Mouse (Mus musculus): Measurements from ENCODE around the gene Irf6. TPM values are rescaled to one million over a fixed set of nuclear protein-coding genes. Genes with fewer than 3 reads are reported as not detected.
A peak's percentile ranks its signal among the peaks of the same experiment; 100 is the strongest.

The Irf6 gene
- polyA plus RNA-seq, 1 experiment: 0.71 TPM

GRCm38 (mm10) chr1:193207503-193207902 lies 54.6 kb downstream of the Irf6 start, which contains the start of gene Lamb3:
Gene Lamb3, plus strand, starts transcription at chr1:193207699.
- no peak for TF ChIP-seq CTCF (IDR thresholded peaks at IDR 0.05; ENCODE audit: extremely low read depth, insufficient read depth, low read length)
- no peaks in the 10 kb centered on the region for H3K4me1 ChIP-seq (ENCODE audit: control insufficient read depth, insufficient read depth, low read length)
- no peak within 1 kb of the TSS for H3K27ac ChIP-seq (ENCODE audit: insufficient read depth, low read length)
- no peak within 1 kb of the TSS for H3K4me3 ChIP-seq (ENCODE audit: insufficient read depth, low read length)

GRCm38 (mm10) chr1:193208178-193208577 lies 55.3 kb downstream of the Irf6 start:
- H3K4me1 ChIP-seq (ENCODE audit: control insufficient read depth, insufficient read depth, low read length): no peaks in the 10 kb centered on the region

GRCm38 (mm10) chr1:193211371-193211770 lies 58.5 kb downstream of the Irf6 start:
- Histone ChIP-seq H3K27ac (ENCODE audit: insufficient read depth, low read length) (no peak overlapping the region), H3K4me1 (ENCODE audit: control insufficient read depth, insufficient read depth, low read length) (no peaks in the 10 kb centered on the region), H3K4me3 (ENCODE audit: insufficient read depth, low read length) (no peak overlapping the region)
- TF ChIP-seq CTCF (IDR thresholded peaks at IDR 0.05; ENCODE audit: extremely low read depth, insufficient read depth, low read length): no peak
- no peak for TF ChIP-seq POLR2A (IDR thresholded peaks at IDR 0.05; ENCODE audit: extremely low read depth, insufficient read depth, low read length)

More at GRCm38 (mm10) chr1:193208178-193208577, 55.3 kb downstream of the Irf6 start:
- no peak overlapping the region for H3K4me3 ChIP-seq (ENCODE audit: insufficient read depth, low read length)
- H3K27ac ChIP-seq (ENCODE audit: insufficient read depth, low read length): no peak overlapping the region
- TF ChIP-seq CTCF (IDR thresholded peaks at IDR 0.05; ENCODE audit: extremely low read depth, insufficient read depth, low read length) (peak; percentile 98), POLR2A (IDR thresholded peaks at IDR 0.05; ENCODE audit: extremely low read depth, insufficient read depth, low read length) (no peak)

DNA sequence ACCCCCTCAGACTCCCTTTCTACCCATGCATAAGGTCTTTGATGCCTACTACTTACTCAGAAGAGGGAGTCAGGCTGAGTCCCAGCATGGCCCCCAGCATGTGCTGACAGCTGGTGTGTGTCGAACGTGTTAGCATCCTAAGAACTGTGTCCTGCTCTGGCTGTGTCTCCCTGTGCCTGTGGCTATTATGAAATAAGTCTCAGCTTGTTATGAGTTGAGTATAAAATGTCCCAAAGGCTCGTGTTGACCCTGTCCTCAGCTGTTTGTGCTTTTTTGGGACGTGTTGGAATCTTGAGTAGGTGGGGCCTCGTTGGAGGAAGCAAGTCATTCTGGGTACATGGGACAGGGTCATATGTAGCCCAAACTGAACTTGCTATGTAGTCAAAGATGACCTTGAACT lies 61.1 kb downstream of the Irf6 start:
- no peak for TF ChIP-seq CTCF (IDR thresholded peaks at IDR 0.05; ENCODE audit: extremely low read depth, insufficient read depth, low read length)
- no peak for TF ChIP-seq POLR2A (IDR thresholded peaks at IDR 0.05; ENCODE audit: extremely low read depth, insufficient read depth, low read length)
- Histone ChIP-seq H3K4me1 (ENCODE audit: control insufficient read depth, insufficient read depth, low read length) (no peaks in the 10 kb centered on the region), H3K4me3 (ENCODE audit: insufficient read depth, low read length) (no peak overlapping the region), H3K27ac (ENCODE audit: insufficient read depth, low read length) (no peak overlapping the region)

DNA sequence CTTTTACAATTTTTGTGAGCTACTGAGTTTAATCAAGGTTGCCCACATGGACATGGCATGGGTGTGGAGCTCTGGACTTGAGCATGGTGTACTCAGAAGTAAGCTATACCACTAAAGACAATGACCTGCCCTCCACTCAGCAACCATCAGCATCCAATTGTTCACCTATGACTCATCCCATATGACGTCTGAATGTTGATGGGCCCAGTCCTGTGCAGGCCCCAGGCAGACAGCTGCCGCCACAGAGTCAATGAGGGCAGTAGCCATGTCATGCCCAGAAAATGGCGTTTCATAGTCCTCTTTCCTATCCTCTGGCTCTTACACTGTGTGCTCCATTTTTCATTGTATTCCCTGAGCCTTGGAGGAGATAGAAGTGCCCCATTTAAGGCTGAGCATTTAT lies 63.1 kb downstream of the Irf6 start:
- H3K4me3 ChIP-seq (ENCODE audit: insufficient read depth, low read length): no peak overlapping the region
- TF ChIP-seq POLR2A (IDR thresholded peaks at IDR 0.05; ENCODE audit: extremely low read depth, insufficient read depth, low read length) (no peak), CTCF (IDR thresholded peaks at IDR 0.05; ENCODE audit: extremely low read depth, insufficient read depth, low read length) (no peak)
- H3K27ac ChIP-seq (ENCODE audit: insufficient read depth, low read length): no peak overlapping the region
- H3K4me1 ChIP-seq (ENCODE audit: control insufficient read depth, insufficient read depth, low read length): no peaks in the 10 kb centered on the region

GRCm38 (mm10) chr1:193220408-193220807 lies 67.5 kb downstream of the Irf6 start:
- H3K4me3 ChIP-seq (ENCODE audit: insufficient read depth, low read length): no peak overlapping the region
- no peaks in the 10 kb centered on the region; the same call in 1 of the 2 replicates for H3K4me1 ChIP-seq (ENCODE audit: control insufficient read depth, insufficient read depth, low read length)
- no peak overlapping the region for H3K27ac ChIP-seq (ENCODE audit: insufficient read depth, low read length)
- TF ChIP-seq CTCF (IDR thresholded peaks at IDR 0.05; ENCODE audit: extremely low read depth, insufficient read depth, low read length) (no peak), POLR2A (IDR thresholded peaks at IDR 0.05; ENCODE audit: extremely low read depth, insufficient read depth, low read length) (no peak)

Other genes with a start within 250 kb of the Irf6 start
- gene Syt14, start 117.3 kb upstream of the Irf6 start, polyA plus RNA-seq (2012; rRNA removed): 5.8 and 6.5 TPM in 2 replicates
- gene Diexf, start 22.8 kb upstream of the Irf6 start, polyA plus RNA-seq (2012; rRNA removed): 22.1 and 22.7 TPM in 2 replicates
- gene A130010J15Rik, start 14.9 kb downstream of the Irf6 start, polyA plus RNA-seq (2012; rRNA removed): 3.7 and 4.0 TPM in 2 replicates
- gene Traf3ip3, start 48.6 kb downstream of the Irf6 start, polyA plus RNA-seq (2012; rRNA removed): 1.6 and 2.4 TPM in 2 replicates
- 0.79 and 2.4 TPM in 2 replicates for gene Lamb3, start 54.6 kb downstream of the Irf6 start, polyA plus RNA-seq (2012; rRNA removed)
- 39.5 and 44.8 TPM in 2 replicates for gene Hsd11b1, start 111.0 kb downstream of the Irf6 start, polyA plus RNA-seq (2012; rRNA removed)
- gene G0s2, start 120.1 kb downstream of the Irf6 start, polyA plus RNA-seq (2012; rRNA removed): 20.8 and 22.6 TPM in 2 replicates
- gene Camk1g, start 217.2 kb downstream of the Irf6 start, polyA plus RNA-seq (2012; rRNA removed): 34.4 and 34.5 TPM in 2 replicates

Data from cortical plate, adult 2 months (tissue).